Mouse (Mus musculus) ES-Bruce4 (cell line): ENCODE results near the gene Blm.

ENCODE experiments used
- EP300 ChIP-seq: IDR thresholded peaks from 2 replicates; pipeline ENCODE4 v1.6.1; 2011; ENCODE audit warnings: low read depth, low read length; ENCODE audit not compliant: insufficient read depth
- POLR2A ChIP-seq: IDR thresholded peaks from one replicate; pipeline ENCODE4 v1.8.1; 2011; ENCODE audit warnings: low read length; ENCODE audit not compliant: insufficient read depth

GRCm38 (mm10) chr7:80456327-80456726 is 78.6 kb downstream of the Blm start:
- TF ChIP-seq EP300 (no peak), POLR2A (no peak)
